Mouse (Mus musculus): ENCODE results near the gene 9230102O04Rik.

9230102O04Rik gene

DNA sequence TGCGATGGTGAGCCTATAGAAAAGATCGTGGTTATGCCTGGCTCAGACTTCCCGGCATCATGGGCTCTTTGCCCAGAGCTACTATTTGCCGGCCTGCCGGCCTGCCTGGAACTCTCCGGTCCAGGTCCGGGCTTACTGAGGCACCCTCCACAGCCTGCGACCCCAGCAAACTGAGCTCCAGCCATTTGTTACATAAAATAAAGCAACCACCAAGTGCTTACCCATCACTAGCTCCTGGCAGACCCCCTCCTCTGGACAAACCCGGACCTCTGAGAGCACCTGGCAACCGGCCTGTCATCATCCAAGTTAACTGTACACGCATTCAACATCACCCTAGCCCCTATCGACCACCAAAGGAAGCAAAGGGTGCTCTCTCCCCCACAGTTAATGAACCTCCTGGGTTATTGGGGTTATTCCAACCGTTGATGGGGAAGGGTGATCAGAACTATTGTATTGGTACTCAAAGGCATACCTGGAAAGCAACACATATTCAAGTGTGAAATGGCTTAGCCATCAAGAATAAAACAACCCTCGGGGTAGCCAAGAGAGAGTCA lies 4.0 kb downstream of the 9230102O04Rik start:
- no peak for DNase-seq (ENCODE audit: low read depth)

GRCm38 (mm10) chr2:9884533-9885216 lies 4.7 kb downstream of the 9230102O04Rik start:
- DNase-seq (ENCODE audit: low read depth) = no peak

GRCm38 (mm10) chr2:9883803-9884532 lies 5.4 kb downstream of the 9230102O04Rik start:
- DNase-seq (ENCODE audit: low read depth) = no peak

- DNase-seq (ENCODE audit: low read depth) = no peak
Observed at GRCm38 (mm10) chr2:9882926-9883802, 6.2 kb downstream of the 9230102O04Rik start.

- no peak for DNase-seq (ENCODE audit: low read depth)
Observed at GRCm38 (mm10) chr2:9882371-9882925, 6.9 kb downstream of the 9230102O04Rik start.

DNA sequence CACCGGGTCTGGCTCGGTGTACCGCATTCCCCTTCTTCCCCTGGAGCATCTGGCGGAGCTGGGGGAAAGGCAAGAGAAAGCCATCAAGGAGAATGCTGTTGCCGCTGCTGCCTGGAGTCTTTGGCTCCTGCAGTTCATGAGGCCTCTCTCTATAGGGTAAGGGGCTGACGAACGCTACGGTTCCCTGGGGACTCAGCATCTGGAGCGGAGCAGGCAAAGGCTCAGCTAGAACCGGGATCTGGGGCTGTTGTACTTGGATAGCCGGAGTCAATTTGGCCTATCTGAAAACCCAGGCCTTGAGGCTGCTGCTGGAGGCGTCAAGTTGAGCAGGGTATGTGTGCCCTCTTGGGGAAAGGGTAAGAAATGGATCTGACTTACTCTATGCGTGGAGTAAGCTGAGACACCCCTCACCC lies 7.7 kb downstream of the 9230102O04Rik start:
- no peak for DNase-seq (ENCODE audit: low read depth)

DNA sequence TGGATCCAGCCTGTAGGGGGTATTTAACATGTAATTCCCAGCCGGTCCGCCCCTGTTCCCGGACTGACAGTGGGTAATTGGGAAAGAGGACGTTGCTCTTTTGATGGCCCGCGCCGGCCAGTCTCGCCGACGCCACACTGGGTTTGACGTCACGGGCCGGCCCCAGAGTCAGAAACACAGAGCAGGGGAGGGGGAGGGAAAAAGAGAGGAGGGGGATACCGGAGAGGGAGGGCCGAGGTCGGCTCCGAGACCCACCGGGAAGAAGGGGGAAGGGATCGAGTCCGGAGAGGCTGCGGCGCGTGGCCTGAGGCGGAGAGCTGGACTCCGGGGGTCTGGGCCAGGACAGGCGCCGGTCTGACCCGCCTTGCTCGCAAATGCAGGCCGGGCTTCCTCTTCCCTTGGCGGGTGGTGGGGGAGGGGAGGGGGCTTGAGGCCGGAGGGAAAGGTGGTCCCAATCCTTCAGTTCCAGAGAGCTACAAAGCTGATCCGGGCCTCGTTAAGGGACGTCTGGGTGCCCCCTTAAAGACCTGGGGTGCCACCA lies 8.2 kb downstream of the 9230102O04Rik start, which contains the start of gene 4930412O13Rik:
Gene 4930412O13Rik, plus strand, starts transcription at position 202 of the 541 bp plus-strand sequence.
- no peak for DNase-seq (ENCODE audit: low read depth)

GRCm38 (mm10) chr2:9880271-9880670 lies 9.1 kb downstream of the 9230102O04Rik start:
- DNase-seq (ENCODE audit: low read depth) = no peak

- DNase-seq (ENCODE audit: low read depth) = peak; percentile 98
Observed at GRCm38 (mm10) chr2:9879493-9879892, 9.8 kb downstream of the 9230102O04Rik start.

DNA sequence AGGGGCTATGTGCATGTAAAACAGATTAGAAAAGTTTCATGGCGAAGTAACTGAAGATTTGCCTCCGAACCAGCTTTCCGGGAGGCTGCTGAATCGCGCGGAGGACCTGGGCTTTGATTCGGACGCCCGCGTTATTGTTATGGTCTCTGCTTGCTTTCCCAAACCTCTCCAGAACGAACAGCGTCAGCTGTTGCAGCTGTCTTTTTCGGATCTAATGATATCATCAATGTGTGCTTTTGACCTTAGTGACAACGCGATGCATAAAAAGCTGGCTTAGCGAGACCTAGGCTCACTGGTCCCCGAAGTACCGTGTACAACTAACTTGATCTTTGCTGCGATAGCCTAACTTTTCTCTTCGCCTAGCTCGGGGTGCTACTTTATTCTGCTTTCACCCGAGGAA lies 10.2 kb downstream of the 9230102O04Rik start:
- peak; percentile 66 for DNase-seq (ENCODE audit: low read depth)

- peak; percentile 63 for DNase-seq (ENCODE audit: low read depth)
Observed at GRCm38 (mm10) chr2:9878564-9879081, 10.7 kb downstream of the 9230102O04Rik start.

DNA sequence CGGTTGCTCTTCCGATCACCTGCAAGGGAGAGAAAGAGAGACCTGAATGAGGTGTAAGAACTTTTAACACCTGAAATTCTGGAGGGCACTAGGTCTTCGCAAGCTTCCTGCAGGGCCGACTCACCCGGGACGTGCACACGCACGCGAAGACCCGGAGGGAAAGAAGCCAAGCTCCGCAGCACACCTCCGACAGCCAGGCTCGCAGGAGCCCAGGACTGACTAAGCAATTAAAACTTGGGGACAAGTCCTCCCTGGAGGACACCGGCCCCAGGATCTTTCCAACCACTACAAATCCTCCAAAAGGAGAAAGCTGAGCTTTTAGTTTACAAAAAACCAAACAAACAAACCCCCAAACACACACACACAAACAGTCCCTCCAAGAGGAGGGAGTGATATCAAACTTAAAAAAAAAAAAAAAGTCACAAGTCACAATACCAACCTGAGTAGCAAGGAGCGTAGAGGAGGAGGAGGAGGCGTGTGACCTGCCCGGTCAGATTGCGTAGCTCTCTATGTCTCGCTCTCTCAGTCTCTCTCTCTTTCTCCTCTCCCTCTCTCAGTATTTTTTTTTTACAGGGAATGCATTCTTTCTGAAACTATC lies 11.3 kb downstream of the 9230102O04Rik start:
- DNase-seq (ENCODE audit: low read depth) = no peak

DNA sequence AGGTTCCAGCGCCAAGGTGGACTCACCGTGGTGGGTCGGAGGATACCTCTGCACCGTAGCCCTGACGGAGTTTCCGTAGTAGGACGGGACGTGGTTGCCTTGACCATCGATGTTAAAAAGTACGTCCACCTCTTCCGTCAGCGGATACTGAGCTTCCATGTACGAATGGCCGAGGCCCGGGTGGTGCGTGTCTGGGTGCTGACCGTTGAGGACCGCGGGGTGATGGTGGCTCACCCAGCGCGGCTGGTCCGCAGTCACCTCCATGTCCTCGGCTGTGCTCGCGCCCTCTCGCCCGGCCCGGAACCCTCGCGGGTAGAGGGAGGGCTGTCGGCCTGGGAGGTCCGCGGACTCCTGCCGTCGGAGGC lies 12.0 kb downstream of the 9230102O04Rik start:
- DNase-seq (ENCODE audit: low read depth) = no peak

GRCm38 (mm10) chr2:9876621-9877325 lies 12.6 kb downstream of the 9230102O04Rik start:
- no peak for DNase-seq (ENCODE audit: low read depth)

DNA sequence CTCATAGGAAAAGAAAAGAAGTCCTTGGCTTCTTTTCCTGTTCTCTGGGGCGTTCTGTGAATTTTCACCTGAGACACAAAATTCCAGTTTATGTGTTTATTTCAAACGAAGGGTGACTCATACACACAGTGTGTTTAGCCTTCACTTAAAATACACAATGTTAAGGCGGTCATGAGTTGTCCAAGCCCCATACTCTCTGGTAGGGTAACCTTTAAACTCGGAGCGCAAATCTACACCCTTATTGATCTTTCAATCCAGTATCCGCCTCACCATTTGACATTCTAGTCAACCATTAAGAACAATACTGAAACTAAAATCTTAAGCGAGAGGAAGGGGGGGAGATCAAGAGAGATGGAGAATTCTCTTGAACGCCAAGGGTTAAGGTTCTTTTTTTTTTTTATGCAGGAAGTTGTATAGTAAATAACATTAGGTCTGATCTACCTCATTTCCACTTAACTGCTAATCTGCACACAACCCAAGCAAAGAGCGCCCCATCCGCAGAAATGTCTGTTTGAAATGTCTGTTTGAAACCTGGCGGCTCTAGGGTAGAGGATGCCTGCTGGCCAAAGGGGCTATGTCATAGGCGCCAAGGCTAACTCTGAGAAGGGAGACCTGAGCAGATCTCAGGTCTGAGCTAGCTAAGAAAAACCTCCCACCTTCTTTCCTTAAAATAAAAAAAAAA lies 13.5 kb downstream of the 9230102O04Rik start:
- no peak for DNase-seq (ENCODE audit: low read depth)

GRCm38 (mm10) chr2:9875220-9875619 lies 14.1 kb downstream of the 9230102O04Rik start:
- no peak for DNase-seq (ENCODE audit: low read depth)

DNA sequence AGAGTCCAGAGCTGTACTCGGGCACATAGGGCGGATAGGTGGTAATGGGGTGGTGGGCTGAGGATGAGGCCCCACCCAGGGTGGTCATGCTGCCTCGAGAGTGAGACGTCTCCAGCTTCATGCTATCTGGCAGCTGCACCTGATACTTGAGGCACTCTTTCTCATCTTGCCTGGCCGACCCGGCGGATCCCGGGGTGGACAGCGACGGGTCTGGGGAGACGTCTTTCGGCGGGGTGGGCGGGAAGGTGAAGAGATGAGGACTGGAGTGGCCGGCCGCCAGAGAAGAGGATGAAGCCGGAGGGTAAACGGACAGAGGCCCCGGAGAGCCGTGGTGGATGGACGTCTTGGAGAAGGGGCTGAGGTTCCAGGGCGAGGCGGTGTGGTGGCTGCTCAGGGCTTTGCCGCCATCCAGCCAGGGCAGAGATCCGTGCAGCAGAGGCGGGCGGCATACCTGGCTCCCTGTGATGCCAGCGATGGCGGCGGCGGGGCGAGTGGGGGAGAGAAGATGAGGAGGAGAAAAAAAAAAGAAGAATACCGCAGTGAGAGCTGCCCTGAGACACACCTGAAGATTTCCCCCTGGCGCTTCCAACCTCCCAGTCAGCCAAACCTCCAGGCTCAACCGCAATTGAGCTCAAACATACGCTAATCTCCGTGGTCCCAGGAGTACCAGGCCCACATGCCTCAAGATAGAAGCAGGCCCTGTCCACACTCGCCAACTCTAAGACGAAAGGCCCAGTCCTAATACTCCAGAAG lies 14.7 kb downstream of the 9230102O04Rik start:
- DNase-seq (ENCODE audit: low read depth) = no peak

DNA sequence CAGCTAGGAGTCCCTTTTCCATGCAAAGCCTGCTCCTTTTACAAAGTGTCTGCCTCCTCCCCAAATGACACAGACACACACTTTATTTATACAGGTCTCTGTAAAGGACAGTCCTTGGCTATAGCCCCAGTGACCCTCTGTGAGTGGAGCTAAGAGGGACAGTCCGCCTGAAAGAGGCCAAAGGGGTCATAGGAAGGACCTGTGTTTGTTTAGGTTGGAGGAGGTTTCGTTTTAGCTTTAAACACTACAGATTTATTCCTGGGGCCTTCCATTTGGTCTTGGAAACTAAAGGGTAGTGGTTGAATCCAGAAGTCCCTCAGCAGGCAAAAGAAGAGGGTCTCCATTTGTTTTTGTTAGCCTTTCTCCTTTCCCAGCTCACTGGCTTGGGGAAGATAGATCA lies 15.6 kb downstream of the 9230102O04Rik start:
- no peak for DNase-seq (ENCODE audit: low read depth)

DNA sequence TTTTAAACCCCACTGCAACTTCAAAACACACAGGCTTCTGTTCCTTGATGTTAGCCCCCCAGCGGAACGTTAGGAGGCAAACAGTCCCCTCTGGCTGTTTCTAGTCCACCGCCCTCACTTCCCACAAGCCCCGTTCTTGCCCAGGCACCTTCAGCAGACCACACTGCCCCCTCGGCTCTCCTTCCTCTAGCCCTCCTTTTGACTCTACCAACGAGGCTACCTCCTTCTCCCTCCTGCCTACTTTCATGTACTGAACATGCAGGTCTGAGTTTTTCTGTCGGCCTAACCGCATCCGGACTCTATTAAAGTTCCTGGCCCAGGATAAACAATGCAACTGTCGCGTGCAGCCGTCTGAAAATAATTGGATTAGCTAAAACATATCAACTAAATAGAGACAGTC lies 16.7 kb downstream of the 9230102O04Rik start:
- no peak for DNase-seq (ENCODE audit: low read depth)
